Mouse (Mus musculus) liver, embryonic 11.5 days (tissue): ENCODE measurements around the gene Prdm10. TPM values are rescaled to one million over a fixed set of nuclear protein-coding genes. Genes with fewer than 3 reads are reported as not detected.

Experiments
- ATAC-seq: fragments of 200-750 bp; cut with Nextera tagmentation; replicated peaks from 2 replicates; pipeline ENCODE4 v1.8.0; 2017; ENCODE audit warnings: moderate number of reproducible peaks, mild to moderate bottlenecking, moderate TSS enrichment, moderate library complexity; ENCODE audit not compliant: low FRiP score
- DNase-seq: peaks from one replicate; pipeline ENCODE4 v3.0.0-alpha.2; 2017; ENCODE audit warnings: low spot score
- H3K27ac ChIP-seq: fragments of 300-500 bp; sonication (generic); 2 replicates; pipeline ENCODE4 v1.5.1; 2014; ENCODE audit warnings: mild to moderate bottlenecking, low read depth, low read length, control low read depth
- H3K27me3 ChIP-seq: fragments of 300-500 bp; sonication (generic); replicated peaks from 2 replicates; pipeline ENCODE4 v1.6.1; 2014; ENCODE audit warnings: low read length, mixed read lengths; ENCODE audit not compliant: control insufficient read depth, insufficient read depth
- H3K36me3 ChIP-seq: fragments of 300-500 bp; sonication (generic); 2 replicates; pipeline ENCODE4 v1.6.1; 2014; ENCODE audit warnings: mild to moderate bottlenecking, low read length, moderate library complexity, mixed read lengths; ENCODE audit not compliant: control insufficient read depth, insufficient read depth
- H3K4me1 ChIP-seq: fragments of 300-500 bp; sonication (generic); replicated peaks from 2 replicates; pipeline ENCODE4 v1.6.1; 2014; ENCODE audit warnings: low read length, mixed read lengths; ENCODE audit not compliant: control insufficient read depth, insufficient read depth
- H3K4me2 ChIP-seq: fragments of 300-500 bp; sonication (generic); 2 replicates; pipeline ENCODE4 v1.6.1; 2014; ENCODE audit warnings: mild to moderate bottlenecking, control low read depth, moderate library complexity
- H3K4me3 ChIP-seq: fragments of 300-500 bp; sonication (generic); 2 replicates; pipeline ENCODE4 v1.5.1; 2014; ENCODE audit warnings: low read depth, low read length, control low read depth
- H3K9ac ChIP-seq: fragments of 300-500 bp; sonication (generic); 2 replicates; pipeline ENCODE4 v1.6.1; 2014; ENCODE audit warnings: low read depth, low read length, control low read depth
- H3K9me3 ChIP-seq: fragments of 300-500 bp; sonication (generic); 2 replicates; pipeline ENCODE4 v1.6.1; 2016; ENCODE audit warnings: low read length, inconsistent platforms, mixed read lengths; ENCODE audit not compliant: control insufficient read depth
- WGBS: fragments of 180-500 bp; shearing (Covaris S2); extraction: QIAGEN DNeasy Blood & Tissue Kit; methylation state at CpG from one replicate; pipeline ENCODE4 v1.1.7; 2014; 5-methylcytosine and 5-hydroxymethylcytosine counted together
- polyA plus RNA-seq: library from polyadenylated mRNA; unstranded; fragments of >200 nt; fragmentation: Nextera tagmentation; extraction: Ambion mirVana; gene quantifications from 2 replicates; pipeline ENCODE4 v1.2.1, GENCODE M21; 2014

The Prdm10 gene
- polyA plus RNA-seq, 1 experiment from 2014 or later: 6.5 TPM

- no peaks in the 10 kb centered on the region for H3K27me3 ChIP-seq
- ATAC-seq (peak; percentile 33), DNase-seq (no peak)
- H3K9me3 ChIP-seq: no peaks in the 10 kb centered on the region
- WGBS: 58% methylated on average over 5 of the region's 5 CpGs
- H3K9ac ChIP-seq: peak overlapping the region; percentile 51
- H3K4me1 ChIP-seq: peaks cover 22% of the 10 kb centered on the region
- peak overlapping the region; percentile 86 for H3K27ac ChIP-seq
- peak overlapping the region; percentile 24 for H3K4me2 ChIP-seq
- no peak overlapping the region for H3K4me3 ChIP-seq
- no peaks in the 10 kb centered on the region for H3K36me3 ChIP-seq
Measured at GRCm38 (mm10) chr9:31301526-31302311, 21.4 kb downstream of the Prdm10 start.

GRCm38 (mm10) chr9:31304358-31304757 is 24.0 kb downstream of the Prdm10 start:
- ATAC-seq (no peak), DNase-seq (no peak)
- Histone ChIP-seq H3K4me2 (no peak overlapping the region), H3K27ac (no peak overlapping the region), H3K4me1 (peaks cover 22% of the 10 kb centered on the region), H3K36me3 (no peaks in the 10 kb centered on the region), H3K27me3 (no peaks in the 10 kb centered on the region), H3K9me3 (no peaks in the 10 kb centered on the region), H3K9ac (no peak overlapping the region), H3K4me3 (no peak overlapping the region)
- WGBS: 53% methylated on average over 3 of the region's 3 CpGs

GRCm38 (mm10) chr9:31305117-31305516 is 24.8 kb downstream of the Prdm10 start:
- no peaks in the 10 kb centered on the region for H3K9me3 ChIP-seq
- no peak overlapping the region for H3K9ac ChIP-seq
- DNase-seq: no peak
- H3K27ac ChIP-seq: no peak overlapping the region
- H3K4me3 ChIP-seq: no peak overlapping the region
- H3K27me3 ChIP-seq: no peaks in the 10 kb centered on the region
- ATAC-seq: no peak
- no peaks in the 10 kb centered on the region for H3K36me3 ChIP-seq
- H3K4me2 ChIP-seq: no peak overlapping the region
- H3K4me1 ChIP-seq: peaks cover 22% of the 10 kb centered on the region
- 88% methylated on average over 5 of the region's 5 CpGs for WGBS

- H3K4me3 ChIP-seq: no peak overlapping the region
- no peak overlapping the region for H3K9ac ChIP-seq
- no peaks in the 10 kb centered on the region for H3K27me3 ChIP-seq
- H3K36me3 ChIP-seq: no peaks in the 10 kb centered on the region
- ATAC-seq (no peak), DNase-seq (no peak)
- H3K9me3 ChIP-seq: no peaks in the 10 kb centered on the region
- WGBS: 84% methylated on average over 3 of the region's 3 CpGs
- no peak overlapping the region for H3K27ac ChIP-seq
- H3K4me1 ChIP-seq: peaks cover 16% of the 10 kb centered on the region
- no peak overlapping the region for H3K4me2 ChIP-seq
Measured at GRCm38 (mm10) chr9:31305807-31306206, 25.5 kb downstream of the Prdm10 start.

GRCm38 (mm10) chr9:31307232-31307631 is 26.9 kb downstream of the Prdm10 start:
- H3K4me1 ChIP-seq: peaks cover 4% of the 10 kb centered on the region
- ATAC-seq (no peak), DNase-seq (no peak)
- 82% methylated on average over 3 of the region's 3 CpGs for WGBS
- no peak overlapping the region for H3K4me2 ChIP-seq
- H3K36me3 ChIP-seq: no peaks in the 10 kb centered on the region; the same call in 1 of the 2 replicates
- no peaks in the 10 kb centered on the region for H3K27me3 ChIP-seq
- H3K27ac ChIP-seq: no peak overlapping the region
- H3K9ac ChIP-seq: no peak overlapping the region
- peaks cover 2% of the 10 kb centered on the region; the same call in 1 of the 2 replicates for H3K9me3 ChIP-seq
- H3K4me3 ChIP-seq: no peak overlapping the region

- no peak overlapping the region for H3K4me2 ChIP-seq
- H3K9ac ChIP-seq: no peak overlapping the region
- peaks cover 4% of the 10 kb centered on the region; the same call in 1 of the 2 replicates for H3K9me3 ChIP-seq
- H3K27me3 ChIP-seq: no peaks in the 10 kb centered on the region
- DNase-seq: no peak
- H3K4me3 ChIP-seq: no peak overlapping the region
- no peak for ATAC-seq
- H3K4me1 ChIP-seq: peaks cover 8% of the 10 kb centered on the region
- H3K36me3 ChIP-seq: no peaks in the 10 kb centered on the region; the same call in 1 of the 2 replicates
- 43% methylated on average over 5 of the region's 5 CpGs for WGBS
- H3K27ac ChIP-seq: no peak overlapping the region
Measured at GRCm38 (mm10) chr9:31309041-31309440, 28.7 kb downstream of the Prdm10 start.

- no peaks in the 10 kb centered on the region; the same call in 1 of the 2 replicates for H3K36me3 ChIP-seq
- H3K9me3 ChIP-seq: peaks cover 4% of the 10 kb centered on the region; the same call in 1 of the 2 replicates
- no peak overlapping the region for H3K27ac ChIP-seq
- no peak overlapping the region for H3K9ac ChIP-seq
- WGBS: 87% methylated on average over 4 of the region's 4 CpGs
- ATAC-seq (no peak), DNase-seq (no peak)
- H3K4me2 ChIP-seq: no peak overlapping the region
- H3K4me1 ChIP-seq: peaks cover 8% of the 10 kb centered on the region
- no peaks in the 10 kb centered on the region for H3K27me3 ChIP-seq
- H3K4me3 ChIP-seq: no peak overlapping the region
Measured at GRCm38 (mm10) chr9:31310662-31311061, 30.3 kb downstream of the Prdm10 start.

GRCm38 (mm10) chr9:31313876-31314275 is 33.5 kb downstream of the Prdm10 start:
- 48% methylated on average over 1 of the region's 1 CpGs for WGBS
- H3K4me3 ChIP-seq: no peak overlapping the region
- H3K9ac ChIP-seq: no peak overlapping the region
- no peak overlapping the region for H3K27ac ChIP-seq
- H3K36me3 ChIP-seq: peaks cover 3% of the 10 kb centered on the region; the same call in 1 of the 2 replicates
- H3K27me3 ChIP-seq: no peaks in the 10 kb centered on the region
- H3K4me1 ChIP-seq: peaks cover 5% of the 10 kb centered on the region
- no peak overlapping the region for H3K4me2 ChIP-seq
- ATAC-seq (peak; percentile 64; the same call in 1 of the 2 replicates), DNase-seq (no peak)
- H3K9me3 ChIP-seq: peaks cover 4% of the 10 kb centered on the region; the same call in 1 of the 2 replicates

- H3K27ac ChIP-seq: no peak overlapping the region
- no peak overlapping the region for H3K9ac ChIP-seq
- no peak overlapping the region for H3K4me2 ChIP-seq
- H3K9me3 ChIP-seq: peaks cover 4% of the 10 kb centered on the region; the same call in 1 of the 2 replicates
- WGBS: 84% methylated on average over 8 of the region's 8 CpGs
- H3K4me1 ChIP-seq: peaks cover 4% of the 10 kb centered on the region
- DNase-seq (no peak), ATAC-seq (no peak)
- no peak overlapping the region for H3K4me3 ChIP-seq
- H3K27me3 ChIP-seq: no peaks in the 10 kb centered on the region
- H3K36me3 ChIP-seq: peaks cover 3% of the 10 kb centered on the region; the same call in 1 of the 2 replicates
Measured at GRCm38 (mm10) chr9:31315983-31316382, 35.6 kb downstream of the Prdm10 start.
